Mouse (Mus musculus) cortical plate, adult 2 months (tissue): Measurements from ENCODE around the gene Ipp.

ENCODE experiments used
- CTCF ChIP-seq: fragments of 200-500 bp; IDR thresholded peaks from 2 replicates; pipeline ENCODE4 v1.5.1; 2011; ENCODE audit warnings: mild to moderate bottlenecking, control low read depth, low read length; ENCODE audit not compliant: insufficient read depth; ENCODE audit errors: extremely low read depth
- POLR2A ChIP-seq: fragments of 200-500 bp; IDR thresholded peaks from 2 replicates; pipeline ENCODE4 v1.6.1; 2011; ENCODE audit warnings: mild to moderate bottlenecking, low read length, control low read depth; ENCODE audit not compliant: insufficient read depth; ENCODE audit errors: extremely low read depth

DNA sequence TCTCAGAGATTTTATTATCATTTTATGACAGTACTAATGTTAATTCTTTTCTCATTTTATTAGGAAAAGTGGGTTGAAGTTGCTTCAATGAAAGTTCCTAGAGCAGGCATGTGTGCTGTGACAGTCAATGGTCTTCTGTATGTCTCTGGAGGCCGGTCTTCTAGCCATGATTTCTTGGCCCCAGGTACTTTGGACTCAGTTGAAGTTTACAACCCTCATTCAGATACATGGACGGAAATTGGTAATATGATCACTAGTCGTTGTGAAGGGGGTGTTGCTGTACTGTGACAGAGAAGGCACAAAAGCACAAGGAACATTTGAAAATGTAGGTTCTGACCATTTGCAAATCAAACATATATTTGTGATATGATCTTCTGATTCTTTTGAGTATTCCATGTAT, 30.4 kb downstream of the Ipp start:
- TF ChIP-seq CTCF (no peak), POLR2A (no peak)
